Mouse (Mus musculus) kidney, adult 11 months (tissue): ENCODE data around the gene Hist1h2ap.
A peak's percentile ranks its signal among the peaks of the same experiment; 100 is the strongest.
"Not testable (repeated sequence)": the region's sequence is repeated elsewhere in the genome, so short reads cannot be mapped to it uniquely, and the experiment has no call there.

Experiments used
- DNase-seq: peaks from one replicate; pipeline ENCODE4 v3.0.0; 2022

Gene Hist1h2ap

GRCm38 (mm10) chr13:21803058-21803457 lies 30.2 kb downstream of the Hist1h2ap start:
- not testable (repeated sequence) for DNase-seq

GRCm38 (mm10) chr13:21797163-21797562 lies 36.1 kb downstream of the Hist1h2ap start:
- DNase-seq: not testable (repeated sequence)

GRCm38 (mm10) chr13:21795584-21795983 lies 37.7 kb downstream of the Hist1h2ap start:
- DNase-seq: no peak

GRCm38 (mm10) chr13:21790601-21791283 lies 42.6 kb downstream of the Hist1h2ap start:
- no peak for DNase-seq

- no peak for DNase-seq
These were observed 43.4 kb downstream of the Hist1h2ap start for GRCm38 (mm10) chr13:21789925-21790324.

GRCm38 (mm10) chr13:21787760-21788593 lies 45.3 kb downstream of the Hist1h2ap start:
- DNase-seq: no peak

GRCm38 (mm10) chr13:21786899-21787629 lies 46.2 kb downstream of the Hist1h2ap start, which contains the start of the genes Hist1h2an and Hist1h2bp:
TSS of gene Hist1h2an (minus strand) at chr13:21787218.
TSS of gene Hist1h2bp (plus strand) at chr13:21787461.
- DNase-seq: peak; percentile 78

GRCm38 (mm10) chr13:21786189-21786898 lies 47.0 kb downstream of the Hist1h2ap start:
- no peak for DNase-seq

- DNase-seq: no peak
These were observed 49.0 kb downstream of the Hist1h2ap start for GRCm38 (mm10) chr13:21784311-21784710.

GRCm38 (mm10) chr13:21783734-21784161 lies 49.6 kb downstream of the Hist1h2ap start:
- no peak for DNase-seq

GRCm38 (mm10) chr13:21783255-21783617 lies 50.1 kb downstream of the Hist1h2ap start, which contains the start of gene Hist1h3i:
TSS of gene Hist1h3i (minus strand) at chr13:21783370.
- no peak for DNase-seq
